Mouse (Mus musculus) lung, adult 2 months (tissue): Measurements from ENCODE around the gene Vmn2r39. TPM values are rescaled to one million over a fixed set of nuclear protein-coding genes. Genes with fewer than 3 reads are reported as not detected.
"Not testable (repeated sequence)": the region's sequence is repeated elsewhere in the genome, so short reads cannot be mapped to it uniquely, and the experiment has no call there.

Experiments used
- DNase-seq: peaks from one replicate; pipeline ENCODE4 v3.0.0; 2022
- H3K4me1 ChIP-seq: fragments of 200-500 bp; 2 replicates; pipeline ENCODE4 v1.6.1; 2011; ENCODE audit warnings: low read length; ENCODE audit not compliant: control insufficient read depth, insufficient read depth
- H3K4me3 ChIP-seq: fragments of 200-500 bp; replicated peaks from 2 replicates; pipeline ENCODE3; 2011; ENCODE audit warnings: low read depth, mild to moderate bottlenecking, control low read depth, low read length; ENCODE audit errors: extremely low read depth
- WGBS: fragments of 180-500 bp; shearing (Covaris S2); methylation state at CpG from one replicate; pipeline ENCODE4 v1.1.7; 2018; 5-methylcytosine and 5-hydroxymethylcytosine counted together
- polyA plus RNA-seq: library from polyadenylated mRNA; depleted of rRNA; stranded (reverse); fragments of >200 nt; gene quantifications from 2 replicates; pipeline ENCODE4 v1.2.3, GENCODE M21; 2012; rRNA removed

Vmn2r39 gene
- not detected in 2 replicates for polyA plus RNA-seq

- DNase-seq, H3K4me3 ChIP-seq, H3K4me1 ChIP-seq: not testable (repeated sequence)
Observed at GRCm38 (mm10) chr7:9030698-9031097, at the start of gene Vmn2r39. Gene Vmn2r39 (minus strand): TSS chr7:9030798.

DNA sequence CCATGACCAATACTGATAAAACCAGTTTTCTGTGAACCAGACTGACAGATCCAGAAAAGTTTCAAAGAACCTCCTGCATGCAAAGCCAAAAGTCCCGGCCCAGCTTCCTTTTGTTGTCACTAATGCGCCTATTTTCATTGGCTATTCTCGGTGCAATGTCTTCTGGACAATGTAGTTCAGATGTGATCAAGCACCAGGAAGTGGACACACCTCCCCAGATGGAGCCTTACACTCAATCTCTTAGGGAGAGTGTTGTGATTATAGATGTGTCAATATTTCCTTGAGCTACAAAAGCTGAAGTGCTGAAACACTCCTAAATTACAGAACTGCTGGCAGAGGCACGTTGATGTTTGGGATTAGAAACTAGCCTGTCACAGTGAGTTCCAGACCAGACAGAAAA is 34.8 kb upstream of the Vmn2r39 start:
- not testable (repeated sequence) for DNase-seq, H3K4me1 ChIP-seq, H3K4me3 ChIP-seq
- 78% methylated on average over 4 of the region's 4 CpGs for WGBS

Other genes with a start within 250 kb of the Vmn2r39 start
- not detected in 2 replicates for gene Vmn2r40, start 99.4 kb downstream of the Vmn2r39 start, polyA plus RNA-seq
- gene Vmn2r38, start 67.1 kb upstream of the Vmn2r39 start, polyA plus RNA-seq, result not detected in 2 replicates
- gene Vmn2r37, start 192.9 kb upstream of the Vmn2r39 start, polyA plus RNA-seq, result not detected in 2 replicates